Mouse (Mus musculus) forebrain, embryonic 11.5 days (tissue): ENCODE measurements around the gene Bmp5. TPM values are rescaled to one million over a fixed set of nuclear protein-coding genes. Genes with fewer than 3 reads are reported as not detected.

ENCODE experiments used
- microRNA-seq: library from miRNA; unstranded; fragments of <30 nt; microRNA quantifications from one replicate; pipeline ENCODE4, GENCODE M21; 2016; ENCODE audit not compliant: insufficient number of aligned reads
- polyA plus RNA-seq: library from polyadenylated mRNA; unstranded; fragments of >200 nt; fragmentation: Nextera tagmentation; extraction: Ambion mirVana; gene quantifications from 2 replicates; pipeline ENCODE4 v1.2.1, GENCODE M21; 2014

Bmp5 gene
- polyA plus RNA-seq, 1 experiment from 2014 or later, result 3.9 TPM

Small RNA genes within 50 kb of the gene (microRNA-seq; reads per million reads assigned to microRNA genes)
- not detected for gene Gm44355

Other genes starting within 250 kb of the Bmp5 start
- gene Tmod3, start 215.7 kb upstream of the Bmp5 start, polyA plus RNA-seq, result 101 and 104 TPM in 2 replicates
- gene Tmod2, start 164.0 kb upstream of the Bmp5 start, polyA plus RNA-seq, result 61.9 and 63.7 TPM in 2 replicates
- gene Lysmd2, start 149.6 kb upstream of the Bmp5 start, polyA plus RNA-seq, result 13.0 and 17.1 TPM in 2 replicates
- gene Scg3, start 91.3 kb upstream of the Bmp5 start, polyA plus RNA-seq, result 41.4 and 42.8 TPM in 2 replicates
- gene Hmgcll1, start 239.5 kb downstream of the Bmp5 start, polyA plus RNA-seq, result 9.5 and 10.4 TPM in 2 replicates